Mouse (Mus musculus) liver, adult 2 months (tissue): ENCODE measurements around the gene Hddc3.

ENCODE experiments used
- CTCF ChIP-seq: fragments of 200-500 bp; IDR thresholded peaks from 2 replicates; pipeline ENCODE4 v1.5.1; 2011; ENCODE audit warnings: low read depth, low read length, control low read depth
- POLR2A ChIP-seq: fragments of 200-500 bp; IDR thresholded peaks from 2 replicates; pipeline ENCODE4 v1.6.1; 2011; ENCODE audit warnings: low read length, control low read depth; ENCODE audit not compliant: insufficient read depth; ENCODE audit errors: extremely low read depth

GRCm38 (mm10) chr7:80387633-80388543, 45.0 kb downstream of the Hddc3 start, which contains the start of gene Fes:
- TF ChIP-seq CTCF (no peak), POLR2A (0 out of 2 replicates have a peak, but pooled peaks have one; percentile 21)
